Mouse (Mus musculus): ENCODE results near the gene Rhov. TPM values are rescaled to one million over a fixed set of nuclear protein-coding genes. Genes with fewer than 3 reads are reported as not detected.

Rhov gene
- polyA plus RNA-seq, 1 experiment from 2014 or later: 0.19 TPM

DNA sequence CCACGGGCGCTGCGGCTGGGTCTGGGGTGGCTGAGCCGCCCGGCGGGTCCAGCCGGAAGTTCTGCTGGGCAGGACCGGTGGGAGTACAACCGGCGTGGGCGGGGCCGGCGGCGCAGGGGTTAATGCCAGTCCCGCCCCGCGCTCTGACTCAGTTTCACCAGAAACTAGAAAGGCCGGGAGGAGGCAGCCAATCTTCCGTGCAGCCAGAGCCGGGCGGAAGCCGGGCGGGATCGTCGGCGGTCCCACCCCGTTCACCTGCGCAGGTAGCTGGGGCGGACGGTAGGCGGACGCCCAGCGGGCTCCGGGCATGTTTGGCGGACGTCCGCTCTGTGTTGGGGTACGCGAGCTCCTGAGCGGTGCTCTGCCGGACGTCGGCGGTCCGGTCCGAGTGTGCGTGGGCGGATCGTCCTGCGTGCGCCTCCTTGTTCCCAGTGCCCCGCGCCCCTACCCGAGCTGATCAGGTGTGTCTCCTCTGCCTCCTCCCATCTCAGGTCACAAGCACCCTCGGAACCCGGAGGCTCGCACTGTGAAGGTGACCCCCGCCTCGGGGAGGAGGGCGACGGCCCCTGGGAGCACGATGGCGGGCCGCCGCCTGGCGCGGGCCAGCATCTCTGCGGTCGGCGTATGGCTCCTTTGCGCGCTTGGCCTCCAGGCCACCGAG is 33.7 kb downstream of the Rhov start, which contains the start of gene Spint1:
Gene Spint1 (plus strand): TSS at position 153 of the 661 bp plus-strand sequence.
- H3K9ac ChIP-seq (ENCODE audit: low read length): peak within 1 kb of the TSS; percentile 31; the same call in 1 of the 2 replicates
- H3K4me1 ChIP-seq (ENCODE audit: control insufficient read depth in 2 of 2, insufficient read depth in 2 of 2, low read length in 2 of 2): peaks cover 0 to 11% of the 10 kb centered on the region in 2 experiments; a peak in 3 of 4 replicates
- no peak within 1 kb of the TSS for H3K27ac ChIP-seq (replicated peaks in 1 of 2; ENCODE audit: control insufficient read depth in 1 of 2, insufficient read depth in 1 of 2, low read depth in 2 of 2, low read length in 2 of 2)
- H3K9me3 ChIP-seq (ENCODE audit: control insufficient read depth, low read length): no peaks in the 10 kb centered on the region
- peak within 1 kb of the TSS; percentile 46 to 53 for H3K4me3 ChIP-seq (ENCODE audit: control insufficient read depth in 1 of 2, insufficient read depth in 1 of 2, low read depth in 1 of 2, low read length in 2 of 2)
- WGBS: under 1% methylated on average over 72 of the region's 73 CpGs
- no peaks in the 10 kb centered on the region for H3K36me3 ChIP-seq (ENCODE audit: control insufficient read depth, insufficient read depth, low read length)
- H3K27me3 ChIP-seq (ENCODE audit: control insufficient read depth, insufficient read depth, low read length): peaks cover 67% of the 10 kb centered on the region
- peak within 1 kb of the TSS; percentile 90 for H3K4me2 ChIP-seq (ENCODE audit: low read length)
- ATAC-seq (ENCODE audit: insufficient number of reproducible peaks, insufficient read depth, low FRiP score, low read depth): no peak

DNA sequence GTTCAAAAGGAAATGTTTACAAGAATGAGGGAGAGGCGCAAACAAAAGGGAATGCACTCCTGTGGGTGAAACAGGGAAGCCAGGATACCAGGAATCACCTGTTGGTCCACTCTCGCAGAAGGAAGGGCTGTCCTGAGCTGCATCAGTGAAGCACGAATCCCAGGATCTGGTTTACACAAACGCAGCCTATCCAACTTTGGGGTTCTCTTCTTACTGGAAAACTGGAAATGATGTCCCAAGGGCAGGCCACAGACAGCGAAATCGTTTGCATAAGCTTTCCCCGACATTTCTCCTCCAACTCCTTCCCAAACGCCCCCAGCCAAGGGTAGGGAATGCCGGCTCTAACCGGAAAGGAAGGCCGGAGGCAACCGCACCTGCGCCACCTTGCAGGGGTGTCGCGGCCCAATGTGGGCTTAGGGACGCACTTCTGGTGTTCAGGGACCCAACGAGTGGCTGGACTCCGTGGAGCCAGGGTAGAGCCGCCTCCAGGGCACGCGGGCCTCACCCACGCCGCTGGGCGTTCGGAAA is 34.3 kb downstream of the Rhov start:
- Histone ChIP-seq H3K4me3 (ENCODE audit: control insufficient read depth in 1 of 2, insufficient read depth in 1 of 2, low read depth in 1 of 2, low read length in 2 of 2) (peak overlapping the region; percentile 46 to 53), H3K27ac (replicated peaks in 1 of 2; ENCODE audit: control insufficient read depth in 1 of 2, insufficient read depth in 1 of 2, low read depth in 2 of 2, low read length in 2 of 2) (no peak overlapping the region), H3K4me2 (ENCODE audit: low read length) (peak overlapping the region; percentile 90), H3K36me3 (ENCODE audit: control insufficient read depth, insufficient read depth, low read length) (no peaks in the 10 kb centered on the region), H3K9me3 (ENCODE audit: control insufficient read depth, low read length) (no peaks in the 10 kb centered on the region), H3K9ac (ENCODE audit: low read length) (peak overlapping the region; percentile 31; the same call in 1 of the 2 replicates), H3K27me3 (ENCODE audit: control insufficient read depth, insufficient read depth, low read length) (peaks cover 63% of the 10 kb centered on the region), H3K4me1 (ENCODE audit: control insufficient read depth in 2 of 2, insufficient read depth in 2 of 2, low read length in 2 of 2) (peaks cover 0 to 11% of the 10 kb centered on the region in 2 experiments; a peak in 3 of 4 replicates)
- WGBS: 11% methylated on average over 25 of the region's 25 CpGs
- no peak for ATAC-seq (ENCODE audit: insufficient number of reproducible peaks, insufficient read depth, low FRiP score, low read depth)

DNA sequence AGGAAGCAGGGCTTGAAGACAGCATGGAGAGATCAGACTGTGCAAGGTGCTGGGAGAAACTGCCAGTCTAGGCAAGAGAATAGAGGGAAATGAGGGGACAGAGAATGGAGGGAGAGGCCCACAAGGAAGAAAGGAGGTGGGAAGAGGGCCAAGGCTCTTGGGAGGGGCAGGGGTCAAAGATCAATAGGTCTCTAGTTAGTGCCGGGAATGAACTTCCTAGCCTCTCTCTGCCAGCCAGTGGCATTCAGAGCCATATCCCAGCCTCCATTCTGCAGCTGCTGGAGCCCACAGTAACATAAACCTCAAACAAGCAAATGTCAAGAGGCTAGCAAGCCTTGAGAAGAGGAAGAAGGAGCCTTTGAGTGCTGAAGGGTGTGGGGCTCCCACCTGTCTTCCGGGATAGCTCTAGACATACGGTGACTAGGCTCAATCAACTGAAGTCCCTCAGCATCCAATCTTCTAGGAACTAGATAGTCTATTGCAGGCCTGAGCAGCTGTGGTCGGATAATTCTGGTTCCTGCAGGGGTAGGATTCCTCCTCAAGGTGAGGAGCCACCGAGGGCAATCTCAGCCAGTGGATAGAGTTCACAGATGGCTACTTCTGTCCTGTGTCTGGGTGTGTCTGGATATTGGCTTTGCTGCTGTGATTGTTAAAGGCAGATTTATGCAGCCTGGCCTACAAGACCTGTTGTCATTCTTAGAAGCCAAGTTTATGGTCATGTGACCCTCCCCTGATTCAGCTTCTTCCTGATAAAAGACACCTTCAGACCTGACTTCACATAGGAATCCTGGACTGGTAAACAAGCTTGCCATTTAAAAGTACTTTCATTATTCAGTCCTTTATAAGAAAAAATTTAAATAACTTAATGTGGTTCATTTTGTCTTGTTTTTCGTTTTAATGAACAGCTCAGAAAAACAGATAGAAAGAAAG is 41.0 kb downstream of the Rhov start, which contains the start of gene Ppp1r14d:
Gene Ppp1r14d (minus strand): TSS at position 132 of the 930 bp plus-strand sequence.
- H3K27ac ChIP-seq (replicated peaks in 1 of 2; ENCODE audit: control insufficient read depth in 1 of 2, insufficient read depth in 1 of 2, low read depth in 2 of 2, low read length in 2 of 2): no peak within 1 kb of the TSS
- H3K9ac ChIP-seq (ENCODE audit: low read length): no peak within 1 kb of the TSS
- H3K4me1 ChIP-seq (ENCODE audit: control insufficient read depth in 2 of 2, insufficient read depth in 2 of 2, low read length in 2 of 2): no peaks in the 10 kb centered on the region
- H3K4me2 ChIP-seq (ENCODE audit: low read length): no peak within 1 kb of the TSS
- H3K27me3 ChIP-seq (ENCODE audit: control insufficient read depth, insufficient read depth, low read length): peaks cover 12% of the 10 kb centered on the region
- H3K36me3 ChIP-seq (ENCODE audit: control insufficient read depth, insufficient read depth, low read length): no peaks in the 10 kb centered on the region
- 62% methylated on average over 6 of the region's 6 CpGs for WGBS
- no peak for ATAC-seq (ENCODE audit: insufficient number of reproducible peaks, insufficient read depth, low FRiP score, low read depth)
- no peaks in the 10 kb centered on the region for H3K9me3 ChIP-seq (ENCODE audit: control insufficient read depth, low read length)
- no peak within 1 kb of the TSS for H3K4me3 ChIP-seq (ENCODE audit: control insufficient read depth in 1 of 2, insufficient read depth in 1 of 2, low read depth in 1 of 2, low read length in 2 of 2)

Other genes starting within 250 kb of the Rhov start
- 17.7 and 17.9 TPM in 2 replicates for gene Ccdc32, start 241.9 kb downstream of the Rhov start, polyA plus RNA-seq (2014; fragmentation: Nextera tagmentation; extraction: Ambion mirVana)
- 3.3 and 4.5 TPM in 2 replicates for gene Rpusd2, start 236.5 kb downstream of the Rhov start, polyA plus RNA-seq (2014; fragmentation: Nextera tagmentation; extraction: Ambion mirVana)
- 25.6 and 29.5 TPM in 2 replicates for gene Knl1, start 224.2 kb downstream of the Rhov start, polyA plus RNA-seq (2014; fragmentation: Nextera tagmentation; extraction: Ambion mirVana)
- 27.3 and 28.9 TPM in 2 replicates for gene Rad51, start 158.5 kb downstream of the Rhov start, polyA plus RNA-seq (2014; fragmentation: Nextera tagmentation; extraction: Ambion mirVana)
- gene Rmdn3, start 114.2 kb downstream of the Rhov start, polyA plus RNA-seq (2014; fragmentation: Nextera tagmentation; extraction: Ambion mirVana): 19.4 and 23.7 TPM in 2 replicates
- gene Gchfr, start 103.5 kb downstream of the Rhov start, polyA plus RNA-seq (2014; fragmentation: Nextera tagmentation; extraction: Ambion mirVana): 7.2 and 9.4 TPM in 2 replicates
- gene Gm14137, start 96.8 kb downstream of the Rhov start, polyA plus RNA-seq (2014; fragmentation: Nextera tagmentation; extraction: Ambion mirVana): 0.24 and 0.27 TPM in 2 replicates
- gene Zfyve19, start 62.7 kb downstream of the Rhov start, polyA plus RNA-seq (2014; fragmentation: Nextera tagmentation; extraction: Ambion mirVana): 28.3 and 32.4 TPM in 2 replicates
- gene Dnajc17, start 62.5 kb downstream of the Rhov start, polyA plus RNA-seq (2014; fragmentation: Nextera tagmentation; extraction: Ambion mirVana): 10.8 and 12.9 TPM in 2 replicates
- not detected in 2 replicates for gene Ppp1r14d, start 41.4 kb downstream of the Rhov start, polyA plus RNA-seq (2014; fragmentation: Nextera tagmentation; extraction: Ambion mirVana)
- 0.20 and 0.38 TPM in 2 replicates for gene Spint1, start 33.9 kb downstream of the Rhov start, polyA plus RNA-seq (2014; fragmentation: Nextera tagmentation; extraction: Ambion mirVana)
- 7.8 and 8.7 TPM in 2 replicates for gene Vps18, start 17.5 kb upstream of the Rhov start, polyA plus RNA-seq (2014; fragmentation: Nextera tagmentation; extraction: Ambion mirVana)
- 6.9 and 8.8 TPM in 2 replicates for gene Dll4, start 54.5 kb upstream of the Rhov start, polyA plus RNA-seq (2014; fragmentation: Nextera tagmentation; extraction: Ambion mirVana)
- gene Chac1, start 80.0 kb upstream of the Rhov start, polyA plus RNA-seq (2014; fragmentation: Nextera tagmentation; extraction: Ambion mirVana): 0.32 and 0.67 TPM in 2 replicates
- 3.7 and 4.4 TPM in 2 replicates for gene Ino80, start 206.4 kb upstream of the Rhov start, polyA plus RNA-seq (2014; fragmentation: Nextera tagmentation; extraction: Ambion mirVana)